Mouse (Mus musculus): ENCODE measurements around the gene Prkacb. TPM values are rescaled to one million over a fixed set of nuclear protein-coding genes. Genes with fewer than 3 reads are reported as not detected.

Gene Prkacb
- polyA plus RNA-seq, 1 experiment from 2014 or later = 131 TPM

DNA sequence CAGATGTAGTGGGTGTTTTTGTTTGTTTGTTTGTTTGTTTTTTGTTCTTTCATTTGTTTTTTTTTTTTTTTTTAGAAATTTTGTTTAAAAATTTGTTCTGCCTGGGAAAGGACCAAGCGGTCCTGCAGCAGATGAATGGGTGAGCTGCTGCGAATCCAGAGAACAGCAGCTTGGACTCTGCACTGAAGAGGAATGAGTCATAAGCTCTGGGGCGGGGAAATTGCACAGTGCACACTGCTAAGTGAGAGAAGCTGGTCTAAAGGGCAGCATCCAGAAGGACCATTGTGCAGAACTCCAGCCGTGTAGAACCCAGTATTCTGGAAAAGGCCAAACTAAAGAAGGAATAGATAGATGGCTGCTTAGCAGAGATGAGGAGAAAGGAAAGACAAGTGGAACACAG, 108.7 kb downstream of the Prkacb start:
- no peaks in the 10 kb centered on the region for H3K27me3 ChIP-seq
- ChIA-PET CTCF (interaction anchor here (0.6 to 1.6 kb wide), 5 partner anchors 12 to 1041 kb away, joined by 3 to 4 read pairs (median 4); no protein-coding TSS in a partner anchor), POLR2A (interaction anchor here (0.6 to 0.7 kb wide), 3 partner anchors 19 to 140 kb away, joined by 3 to 10 read pairs (median 4); partner anchors contain the start of gene Samd13)
- ATAC-seq (no peak), DNase-seq (ENCODE audit: low read depth, low spot score) (no peak)
- no peak for TF ChIP-seq CTCF (IDR thresholded peaks at IDR 0.05)
- in situ Hi-C loops (cut with MboI; ENCODE audit: low pct_unique_long_range_greater_than_20kb) = no loop called here

- CTCF ChIA-PET = interaction anchor here (1.4 to 3.8 kb wide), 2 partner anchors 13 to 29 kb away, joined by 4 to 17 read pairs; partner anchors contain the start of gene Samd13
- POLR2A ChIA-PET = no interaction called here
- in situ Hi-C loops (cut with MboI; ENCODE audit: low pct_unique_long_range_greater_than_20kb) = no loop called here
- DNase-seq (ENCODE audit: low read depth, low spot score) (no peak), ATAC-seq (no peak)
- TF ChIP-seq CTCF (IDR thresholded peaks at IDR 0.05) = no peak
- no peaks in the 10 kb centered on the region for H3K27me3 ChIP-seq
Measured at GRCm38 (mm10) chr3:146700051-146700450, 112.7 kb downstream of the Prkacb start.

- no peak for ATAC-seq
- no peak for TF ChIP-seq CTCF (IDR thresholded peaks at IDR 0.05)
- POLR2A ChIA-PET = interaction anchor here (0.7 kb wide), 1 partner anchor 82 kb away, joined by 3 read pairs; no protein-coding TSS in a partner anchor
- DNase-seq (ENCODE audit: low read depth, low spot score) = no peak
- H3K27me3 ChIP-seq = no peaks in the 10 kb centered on the region
- in situ Hi-C loops (cut with MboI; ENCODE audit: low pct_unique_long_range_greater_than_20kb) = no loop called here
- CTCF ChIA-PET = interaction anchor here (1.1 to 3.8 kb wide), 3 partner anchors 12 to 57 kb away, joined by 3 to 17 read pairs (median 4); partner anchors contain the start of gene Samd13
Measured at GRCm38 (mm10) chr3:146698982-146699381, 113.8 kb downstream of the Prkacb start.

GRCm38 (mm10) chr3:146692547-146692946, 120.2 kb downstream of the Prkacb start:
- ChIA-PET POLR2A (no interaction called here), CTCF (interaction anchor here (1.0 to 1.1 kb wide), 3 partner anchors 12 to 20 kb away, joined by 3 to 4 read pairs (median 3); no protein-coding TSS in a partner anchor)
- in situ Hi-C loops (cut with MboI; ENCODE audit: low pct_unique_long_range_greater_than_20kb) = no loop called here
- ATAC-seq = no peak
- DNase-seq (ENCODE audit: low read depth, low spot score) = no peak
- TF ChIP-seq CTCF (IDR thresholded peaks at IDR 0.05) = no peak
- no peaks in the 10 kb centered on the region for H3K27me3 ChIP-seq

DNA sequence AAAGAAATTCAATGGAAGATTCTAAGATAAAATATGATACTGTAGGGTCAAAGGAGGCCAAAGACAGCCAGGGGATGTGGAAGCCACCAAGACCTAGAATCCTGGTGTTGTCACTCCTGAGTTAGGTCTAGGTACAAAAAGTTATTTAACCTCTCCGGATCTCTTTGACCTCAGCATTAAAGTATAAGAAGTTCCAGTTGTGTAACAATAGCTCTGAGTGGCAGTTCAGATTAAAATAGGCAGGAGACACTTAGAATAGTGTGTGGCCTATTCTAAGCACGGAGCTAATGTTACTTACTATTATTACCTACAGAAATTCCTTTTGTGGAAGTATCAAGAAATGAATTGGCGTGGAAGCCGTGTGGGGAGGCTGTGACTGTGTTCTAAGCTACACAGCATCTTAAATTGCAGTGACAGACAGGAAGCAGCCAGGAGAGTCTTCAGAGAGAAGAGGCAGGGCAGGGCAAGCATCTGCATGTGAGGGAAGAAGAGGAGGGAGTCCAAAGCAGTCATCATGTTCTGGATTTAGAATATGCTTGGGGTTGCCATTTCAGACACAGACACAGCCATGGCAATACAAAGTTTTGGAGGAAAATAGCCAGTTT, 125.6 kb downstream of the Prkacb start:
- in situ Hi-C loops (cut with MboI; ENCODE audit: low pct_unique_long_range_greater_than_20kb) = no loop called here
- POLR2A ChIA-PET = interaction anchor here (0.6 kb wide), 1 partner anchor 231 kb away, joined by 5 read pairs; no protein-coding TSS in a partner anchor
- DNase-seq (ENCODE audit: low read depth, low spot score) (no peak), ATAC-seq (no peak)
- CTCF ChIA-PET = interaction anchor here (1.0 to 4.1 kb wide), 4 partner anchors 11 to 25 kb away, joined by 3 to 17 read pairs (median 3); no protein-coding TSS in a partner anchor
- H3K27me3 ChIP-seq = no peaks in the 10 kb centered on the region
- TF ChIP-seq CTCF (IDR thresholded peaks at IDR 0.05) = no peak

DNA sequence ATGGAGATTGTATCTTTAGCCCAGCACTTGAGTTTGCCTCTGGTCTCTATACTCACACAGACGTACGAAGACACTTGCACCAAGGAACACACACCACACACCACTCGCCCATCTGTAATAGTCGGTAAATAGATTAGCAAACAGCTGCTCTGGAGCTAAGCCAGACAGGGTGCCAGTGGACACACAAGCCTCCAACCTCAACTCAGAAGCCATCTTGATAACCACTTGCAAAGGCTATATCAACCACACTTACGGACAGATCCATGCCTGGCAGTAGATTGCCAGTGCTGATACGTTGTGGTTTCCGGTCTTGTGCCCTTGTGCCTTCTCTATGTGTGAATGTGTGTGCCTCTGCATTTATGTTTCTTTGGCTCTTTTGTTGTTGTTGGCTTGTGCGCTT, 126.4 kb downstream of the Prkacb start:
- ATAC-seq (no peak), DNase-seq (ENCODE audit: low read depth, low spot score) (no peak)
- no peaks in the 10 kb centered on the region for H3K27me3 ChIP-seq
- in situ Hi-C loops (cut with MboI; ENCODE audit: low pct_unique_long_range_greater_than_20kb) = no loop called here
- ChIA-PET CTCF (interaction anchor here (1.0 to 4.1 kb wide), 5 partner anchors 12 to 91 kb away, joined by 3 to 17 read pairs (median 3); no protein-coding TSS in a partner anchor), POLR2A (interaction anchor here (0.5 kb wide), 1 partner anchor 16 kb away, joined by 4 read pairs; no protein-coding TSS in a partner anchor)
- no peak for TF ChIP-seq CTCF (IDR thresholded peaks at IDR 0.05)

- in situ Hi-C loops (cut with MboI; ENCODE audit: low pct_unique_long_range_greater_than_20kb) = no loop called here
- no peaks in the 10 kb centered on the region for H3K27me3 ChIP-seq
- TF ChIP-seq CTCF (IDR thresholded peaks at IDR 0.05) = no peak
- CTCF ChIA-PET = interaction anchor here (1.0 to 4.1 kb wide), 4 partner anchors 13 to 90 kb away, joined by 3 to 17 read pairs (median 3); no protein-coding TSS in a partner anchor
- no peak for ATAC-seq
- POLR2A ChIA-PET = interaction anchor here (0.5 kb wide), 1 partner anchor 19 kb away, joined by 10 read pairs; no protein-coding TSS in a partner anchor
- no peak for DNase-seq (ENCODE audit: low read depth, low spot score)
Measured at GRCm38 (mm10) chr3:146684811-146685675, 127.7 kb downstream of the Prkacb start, which contains the start of gene Samd13. TSS of gene Samd13 (minus strand) at chr3:146685592.

- DNase-seq (ENCODE audit: low read depth, low spot score) (no peak), ATAC-seq (no peak)
- CTCF ChIA-PET = interaction anchor here (1.1 to 1.6 kb wide), 2 partner anchors 15 to 22 kb away, joined by 3 to 4 read pairs; no protein-coding TSS in a partner anchor
- in situ Hi-C loops (cut with MboI; ENCODE audit: low pct_unique_long_range_greater_than_20kb) = no loop called here
- H3K27me3 ChIP-seq = no peaks in the 10 kb centered on the region
- TF ChIP-seq CTCF (IDR thresholded peaks at IDR 0.05) = no peak
- POLR2A ChIA-PET = no interaction called here
Measured at GRCm38 (mm10) chr3:146683095-146683494, 129.7 kb downstream of the Prkacb start.

DNA sequence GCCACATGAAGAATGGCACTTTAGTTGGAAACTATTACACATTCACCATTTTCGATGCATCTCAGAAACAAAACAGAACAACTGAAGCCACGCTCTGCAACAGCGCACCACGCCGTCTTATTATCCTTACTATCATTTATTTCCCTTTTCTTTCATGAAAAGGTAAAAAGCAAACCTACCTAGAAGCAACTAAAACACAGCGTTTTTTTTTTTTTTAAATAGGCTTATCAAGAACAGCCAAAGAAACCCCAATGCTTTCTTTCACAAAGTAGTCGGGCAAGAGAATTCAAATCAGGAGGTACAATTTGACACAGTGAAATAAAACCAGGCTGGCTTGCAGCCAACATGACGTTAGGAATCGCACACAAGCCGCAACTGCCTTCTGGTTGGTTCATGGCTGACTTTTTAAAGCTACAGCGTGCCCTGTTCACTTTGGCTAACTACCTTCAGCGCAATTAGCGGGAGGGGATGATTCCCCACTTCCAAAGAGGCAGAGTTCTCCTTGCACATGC, 130.6 kb downstream of the Prkacb start:
- TF ChIP-seq CTCF (IDR thresholded peaks at IDR 0.05) = no peak
- DNase-seq (ENCODE audit: low read depth, low spot score) = no peak
- in situ Hi-C loops (cut with MboI; ENCODE audit: low pct_unique_long_range_greater_than_20kb) = no loop called here
- ATAC-seq = no peak
- ChIA-PET POLR2A (interaction anchor here (0.7 kb wide), 2 partner anchors 84 to 110 kb away, joined by 4 to 5 read pairs; no protein-coding TSS in a partner anchor), CTCF (interaction anchor here (1.1 to 1.6 kb wide), 2 partner anchors 16 to 21 kb away, joined by 3 to 4 read pairs; no protein-coding TSS in a partner anchor)
- H3K27me3 ChIP-seq = no peaks in the 10 kb centered on the region

DNA sequence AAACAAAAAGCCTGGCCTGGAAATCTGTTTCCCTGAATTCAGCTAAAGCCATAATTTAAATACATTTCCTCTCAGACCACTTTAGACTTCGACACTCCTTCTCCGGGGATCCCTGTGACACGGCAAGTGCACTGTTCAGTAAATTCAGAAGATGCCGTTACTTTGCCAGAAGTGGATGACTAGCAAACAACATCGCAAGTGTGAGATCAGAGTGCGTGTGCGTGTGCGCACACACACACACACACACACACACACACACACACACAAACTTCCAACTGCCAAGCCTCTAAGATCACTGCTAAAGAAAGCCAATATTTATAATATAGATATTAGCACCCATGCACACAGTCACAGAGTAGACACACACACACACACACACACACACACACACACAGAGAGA, 131.1 kb downstream of the Prkacb start:
- H3K27me3 ChIP-seq = no peaks in the 10 kb centered on the region
- no peak for TF ChIP-seq CTCF (IDR thresholded peaks at IDR 0.05)
- ATAC-seq (no peak), DNase-seq (ENCODE audit: low read depth, low spot score) (no peak)
- ChIA-PET POLR2A (interaction anchor here (0.7 kb wide), 2 partner anchors 42 to 170 kb away, joined by 4 to 6 read pairs; no protein-coding TSS in a partner anchor), CTCF (interaction anchor here (1.6 kb wide), 1 partner anchor 17 kb away, joined by 4 read pairs; no protein-coding TSS in a partner anchor)
- in situ Hi-C loops (cut with MboI; ENCODE audit: low pct_unique_long_range_greater_than_20kb) = no loop called here
